Mouse (Mus musculus): ENCODE data around the gene Plagl1.

DNA sequence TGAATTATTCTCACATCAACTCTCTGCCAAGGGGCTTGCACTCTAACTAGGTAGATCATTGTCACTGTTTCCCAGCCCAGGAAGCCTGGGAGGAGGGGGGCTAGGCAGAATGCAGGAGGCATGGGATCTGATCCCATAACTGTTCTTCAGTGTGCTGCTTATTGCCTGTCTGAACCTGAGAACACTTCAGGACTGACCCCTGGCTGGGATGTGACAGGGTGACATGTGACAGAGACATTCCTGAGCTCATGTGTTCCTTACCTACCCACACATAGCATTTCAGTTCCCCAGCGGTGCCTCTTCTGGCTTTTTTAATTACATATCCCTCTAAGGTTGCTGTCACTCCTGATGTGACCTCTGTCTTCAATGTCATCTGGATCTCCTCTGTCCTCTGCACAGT, 49.5 kb downstream of the Plagl1 start:
- TF ChIP-seq CTCF (IDR thresholded peaks at IDR 0.05; ENCODE audit: borderline replicate concordance, control insufficient read depth, extremely low read depth, insufficient read depth, low read length, poor library complexity) = no peak
- no peak for TF ChIP-seq POLR2A (IDR thresholded peaks at IDR 0.05; ENCODE audit: control insufficient read depth, extremely low read depth, insufficient read depth, low read length, poor library complexity)
